Mouse (Mus musculus) erythroid progenitor cell, adult 5-6 weeks (primary cell): ENCODE results near the gene Tmem185a. TPM values are rescaled to one million over a fixed set of nuclear protein-coding genes. Genes with fewer than 3 reads are reported as not detected.
"Not testable (repeated sequence)": the region's sequence is repeated elsewhere in the genome, so short reads cannot be mapped to it uniquely, and the experiment has no call there.

ENCODE experiments used
- ATAC-seq: replicated peaks from 2 replicates; pipeline ENCODE4 v1.8.0; 2016; ENCODE audit warnings: moderate number of reproducible peaks, mild to moderate bottlenecking, moderate TSS enrichment, inconsistent platforms; ENCODE audit not compliant: poor library complexity, low FRiP score, severe bottlenecking
- total RNA-seq, 2 experiments: library from RNA; stranded (forward) in 1 of 2; stranded (reverse) in 1 of 2; fragments of 150-400 nt in 1 of 2; fragments of 186-747, 209-891 nt in 1 of 2; gene quantifications; 2 replicates each; pipeline versions ENCODE4 v1.2.3 to v1.2.4; 2015 to 2017; ENCODE audit warnings: low replicate concordance in 2 of 2

The Tmem185a gene
- total RNA-seq (2015; ENCODE audit: low replicate concordance) = 7.5 and 15.1 TPM in 2 replicates
- 4.2 TPM in 1 of 2 replicates, not detected in the other for total RNA-seq (2017; ENCODE audit: low replicate concordance)

DNA sequence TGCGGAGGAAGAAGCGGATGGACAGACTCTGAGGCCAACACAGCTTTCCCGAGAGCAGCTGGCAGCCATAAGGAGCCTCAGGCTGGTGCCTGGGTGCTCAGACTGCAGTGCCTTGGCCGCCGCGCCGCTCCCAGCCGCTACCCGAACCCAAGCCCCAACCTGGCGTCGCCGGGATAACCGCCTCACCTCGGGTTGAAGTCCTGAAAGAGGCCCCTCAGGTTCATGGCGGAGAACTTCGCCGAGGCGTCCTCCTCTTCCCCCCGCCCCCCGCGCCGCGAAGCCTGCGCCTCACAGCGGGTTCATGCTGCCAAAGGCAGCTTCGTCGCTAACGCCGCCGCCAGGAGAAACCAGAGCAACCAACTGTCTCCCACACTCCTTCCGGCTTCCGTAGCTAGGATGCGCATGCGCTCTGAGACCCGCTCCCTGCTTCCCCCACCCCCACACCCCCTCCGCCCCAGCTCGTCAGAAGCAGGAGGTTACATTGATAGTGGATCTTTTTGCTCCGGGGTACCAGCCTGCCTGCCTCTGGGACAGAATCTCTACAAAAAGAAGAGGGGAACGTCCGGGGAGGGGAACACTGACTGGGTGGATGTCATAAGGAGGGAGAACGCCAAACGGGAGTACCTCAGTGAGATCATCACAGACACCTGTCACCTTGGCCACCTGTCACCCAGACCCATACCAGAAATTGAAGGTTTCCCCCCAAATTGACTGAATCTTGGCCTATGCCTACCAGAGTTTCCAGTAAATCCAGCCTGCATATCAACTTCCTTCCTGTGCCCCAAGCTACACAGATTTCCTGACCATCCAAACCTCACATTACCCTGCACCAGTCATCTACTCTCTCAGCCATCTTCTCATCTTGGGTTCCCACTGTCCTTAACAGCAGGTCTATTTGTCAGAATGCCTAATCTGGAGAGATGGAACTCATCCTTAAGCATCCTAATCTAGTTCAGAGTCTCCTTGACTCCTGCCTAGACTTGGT, at the start of gene Tmem185a:
Tmem185a (minus strand) TSS at position 389 of the 985 bp plus-strand sequence.
- ATAC-seq = peak; percentile 30; the same call in 1 of the 2 replicates

DNA sequence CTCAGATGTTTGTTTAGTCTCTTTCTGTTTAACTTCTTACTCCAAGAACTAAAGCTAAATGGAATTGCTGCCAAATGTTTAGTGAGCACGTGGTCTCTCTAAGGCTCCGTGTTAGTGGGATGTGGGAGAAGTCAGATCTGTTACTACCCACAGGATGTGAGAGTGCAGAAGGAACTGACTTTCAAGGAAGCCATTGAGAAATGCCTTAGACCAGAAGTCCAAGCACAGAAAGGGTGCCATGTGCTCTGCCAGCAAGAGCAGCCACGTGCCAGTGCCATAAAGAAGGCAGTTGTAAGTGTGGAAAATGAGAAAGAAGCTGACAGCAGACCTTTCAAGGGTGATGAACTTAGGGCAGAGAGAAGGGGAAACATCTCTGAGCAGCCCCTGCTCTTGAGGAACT, 37.4 kb upstream of the Tmem185a start:
- not testable (repeated sequence) for ATAC-seq

DNA sequence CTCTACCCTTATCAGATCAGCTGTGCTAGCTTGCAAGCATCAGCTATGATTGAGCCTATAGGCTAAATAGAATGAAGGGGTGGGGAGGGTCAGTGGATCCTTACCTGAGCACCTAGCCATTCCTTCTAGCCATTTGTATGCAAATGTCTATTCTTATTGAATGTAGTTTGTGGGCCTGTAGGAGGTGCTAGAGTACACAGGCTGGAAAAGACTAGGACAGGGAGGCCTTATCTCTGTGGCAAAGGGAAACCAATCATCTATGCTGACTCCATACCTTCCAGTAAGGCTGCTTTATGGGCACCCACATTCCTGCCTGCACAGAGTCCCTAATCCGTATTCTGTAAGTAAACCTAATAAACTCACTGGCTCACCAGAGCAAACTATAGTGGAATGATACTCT, 10.3 kb upstream of the Tmem185a start:
- ATAC-seq = not testable (repeated sequence)

DNA sequence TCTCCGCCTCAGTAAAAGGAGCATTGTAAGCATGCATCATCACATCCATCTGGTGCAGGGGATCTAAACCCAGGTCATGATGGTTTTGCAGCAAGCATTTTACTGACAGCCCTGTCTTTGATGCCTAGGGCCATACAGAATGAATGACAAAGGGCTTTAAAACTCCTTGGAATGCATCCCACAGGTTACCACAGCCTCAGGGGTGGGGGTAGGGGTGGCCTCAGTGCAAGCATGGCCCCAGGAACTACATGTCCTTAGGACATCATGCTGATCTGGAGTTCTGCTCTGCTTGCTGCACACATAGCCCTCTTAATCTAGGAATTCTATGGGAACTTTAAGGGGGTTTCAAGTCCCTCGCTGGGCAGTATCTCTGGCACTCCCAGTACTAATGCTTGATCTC, 5.2 kb upstream of the Tmem185a start:
- ATAC-seq = no peak

DNA sequence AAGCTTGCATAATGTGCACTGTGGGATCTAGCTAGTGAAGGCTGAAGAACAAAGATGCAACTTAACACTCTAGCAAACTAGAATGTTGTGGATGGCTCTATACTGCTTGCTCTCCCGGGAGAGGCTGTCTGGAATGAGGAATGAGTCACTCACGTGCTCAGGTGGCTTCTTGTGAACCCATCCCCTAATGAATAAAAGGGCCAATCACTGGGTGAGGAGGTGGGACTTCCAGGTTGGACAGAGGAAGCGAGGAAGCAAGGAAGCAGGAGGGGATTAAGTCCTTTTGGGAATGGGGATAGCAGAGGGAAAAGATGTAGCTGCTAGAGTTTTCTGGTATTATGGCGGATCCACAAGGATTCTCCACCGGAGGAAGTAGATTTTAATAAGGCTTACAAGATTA, 1.7 kb upstream of the Tmem185a start:
- ATAC-seq = no peak

DNA sequence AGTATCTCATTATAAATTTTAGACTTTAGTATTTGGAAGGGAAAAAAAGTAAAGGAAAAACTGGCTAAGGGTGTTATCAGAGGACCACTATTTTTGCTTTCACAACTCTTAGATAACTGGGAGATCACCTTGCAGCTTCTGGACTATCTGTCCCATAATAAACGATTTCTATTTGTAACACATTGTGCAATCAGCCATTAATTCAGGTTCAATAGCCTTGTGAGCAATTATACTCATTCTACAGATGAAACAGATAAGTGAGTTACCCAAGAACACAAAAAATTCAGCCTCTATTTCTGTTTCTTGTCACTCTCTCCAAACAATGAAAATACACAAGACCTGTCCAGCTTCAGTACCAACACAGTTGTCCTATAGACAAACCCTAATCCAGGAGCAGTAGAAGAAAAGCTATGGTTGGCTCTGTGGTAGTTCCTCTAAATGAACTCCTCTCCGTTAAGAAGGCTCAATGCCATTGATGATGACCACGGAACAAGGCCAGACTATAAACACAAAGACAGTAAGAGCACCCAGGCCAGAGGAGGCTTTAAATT, 1.7 kb downstream of the Tmem185a start:
- ATAC-seq = no peak

DNA sequence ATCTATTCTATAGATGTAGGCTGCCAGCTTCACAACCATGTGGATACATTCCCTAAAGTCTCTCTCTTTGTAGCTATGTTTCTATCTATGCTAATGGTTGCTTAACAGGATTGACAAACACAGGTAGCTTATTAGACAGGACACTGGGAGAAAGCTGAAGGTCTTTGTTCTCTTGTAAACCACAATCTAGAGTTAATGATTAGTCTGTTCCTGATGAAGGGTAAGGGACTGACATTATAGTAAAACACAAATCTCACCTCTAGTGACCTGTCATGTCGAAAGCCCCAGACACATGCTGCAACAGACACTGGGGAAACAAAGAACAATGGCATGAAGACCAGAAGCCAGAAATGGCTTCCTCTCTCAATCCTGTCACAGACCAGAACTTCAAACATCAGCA, 10.1 kb downstream of the Tmem185a start:
- ATAC-seq = no peak

DNA sequence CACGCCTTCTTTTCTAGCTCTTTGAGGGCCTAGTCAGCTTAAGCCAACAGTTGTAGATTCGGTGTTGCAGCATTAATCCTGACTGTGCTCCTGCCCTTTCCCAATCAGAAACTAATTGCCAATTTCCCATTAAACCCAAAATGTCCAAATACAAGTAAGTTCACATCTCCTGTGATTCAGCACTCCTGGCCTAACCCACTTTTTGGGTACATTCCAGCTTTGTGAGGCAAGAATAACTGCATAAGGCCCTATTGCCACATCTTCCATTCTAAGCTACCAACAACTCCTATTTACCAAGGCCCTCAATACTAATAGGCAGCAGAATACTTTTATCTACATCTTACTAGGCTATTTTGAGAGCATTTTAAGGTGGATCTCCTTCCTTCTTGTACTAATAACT, 11.5 kb downstream of the Tmem185a start:
- no peak for ATAC-seq

DNA sequence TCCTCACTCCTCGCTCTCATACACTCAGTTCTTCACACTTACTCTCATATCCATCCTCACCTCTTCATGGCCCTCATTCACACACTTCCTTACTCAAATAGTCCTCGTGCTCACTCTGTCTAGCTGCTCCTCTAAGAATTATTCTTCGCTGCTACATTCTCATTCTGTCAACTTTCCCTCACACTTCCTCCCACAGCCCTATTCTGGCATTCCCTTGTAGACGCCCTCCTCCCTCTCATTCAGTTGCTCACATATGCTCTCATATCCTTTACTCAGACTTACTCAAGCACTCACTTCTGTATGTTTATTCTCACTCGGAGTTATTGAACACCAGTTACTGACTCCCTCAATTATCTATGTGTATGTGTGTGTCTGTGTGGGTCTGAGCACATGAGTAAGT, 13.4 kb downstream of the Tmem185a start:
- ATAC-seq = no peak

DNA sequence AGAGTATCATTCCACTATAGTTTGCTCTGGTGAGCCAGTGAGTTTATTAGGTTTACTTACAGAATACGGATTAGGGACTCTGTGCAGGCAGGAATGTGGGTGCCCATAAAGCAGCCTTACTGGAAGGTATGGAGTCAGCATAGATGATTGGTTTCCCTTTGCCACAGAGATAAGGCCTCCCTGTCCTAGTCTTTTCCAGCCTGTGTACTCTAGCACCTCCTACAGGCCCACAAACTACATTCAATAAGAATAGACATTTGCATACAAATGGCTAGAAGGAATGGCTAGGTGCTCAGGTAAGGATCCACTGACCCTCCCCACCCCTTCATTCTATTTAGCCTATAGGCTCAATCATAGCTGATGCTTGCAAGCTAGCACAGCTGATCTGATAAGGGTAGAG, 24.6 kb downstream of the Tmem185a start:
- ATAC-seq = not testable (repeated sequence)

DNA sequence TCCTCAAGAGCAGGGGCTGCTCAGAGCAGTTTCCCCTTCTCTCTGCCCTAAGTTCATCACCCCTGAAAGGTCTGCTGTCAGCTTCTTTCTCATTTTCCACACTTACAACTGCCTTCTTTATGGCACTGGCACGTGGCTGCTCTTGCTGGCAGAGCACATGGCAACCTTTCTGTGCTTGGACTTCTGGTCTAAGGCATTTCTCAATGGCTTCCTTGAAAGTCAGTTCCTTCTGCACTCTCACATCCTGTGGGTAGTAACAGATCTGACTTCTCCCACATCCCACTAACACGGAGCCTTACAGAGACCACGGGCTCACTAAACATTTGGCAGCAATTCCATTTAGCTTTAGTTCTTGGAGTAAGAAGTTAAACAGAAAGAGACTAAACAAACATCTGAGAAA, 51.5 kb downstream of the Tmem185a start:
- ATAC-seq = not testable (repeated sequence)

Other genes starting within 250 kb of the Tmem185a start
- 8.0 and 12.3 TPM in 2 replicates for gene Ids, start 112.1 kb downstream of the Tmem185a start, total RNA-seq (2015; ENCODE audit: low replicate concordance)
- gene Ids, start 112.1 kb downstream of the Tmem185a start, total RNA-seq (2017; ENCODE audit: low replicate concordance) = 1.7 TPM in 1 of 2 replicates, not detected in the other
- gene 1110012L19Rik, start 91.3 kb downstream of the Tmem185a start, total RNA-seq (2015; ENCODE audit: low replicate concordance) = 4.6 and 14.1 TPM in 2 replicates
- gene 1110012L19Rik, start 91.3 kb downstream of the Tmem185a start, total RNA-seq (2017; ENCODE audit: low replicate concordance) = 3.4 and 3.5 TPM in 2 replicates